Mouse (Mus musculus) E14TG2a.4 (cell line): ENCODE measurements around the gene Sgcd.

Experiments
- H3K27me3 ChIP-seq: 2 replicates; pipeline ENCODE4 v1.6.1; 2014; ENCODE audit warnings: low read length, control low read depth; ENCODE audit not compliant: insufficient read depth
- H3K36me3 ChIP-seq: 2 replicates; pipeline ENCODE4 v1.6.1; 2014; ENCODE audit warnings: low read length, control low read depth; ENCODE audit not compliant: insufficient read depth
- H3K4me1 ChIP-seq: replicated peaks from 2 replicates; pipeline ENCODE4 v1.6.1; 2014; ENCODE audit warnings: low read depth, low read length, control low read depth
- H3K4me3 ChIP-seq: replicated peaks from 2 replicates; pipeline ENCODE4 v1.5.1; 2014; ENCODE audit warnings: mild to moderate bottlenecking, low read length
- H3K9me3 ChIP-seq: 2 replicates; pipeline ENCODE4 v1.6.1; 2014; ENCODE audit warnings: low read length, control low read depth
- CTCF ChIP-seq: conservative IDR thresholded peaks from 2 replicates; pipeline ENCODE4 v1.5.1; 2014; ENCODE audit warnings: low read length
- NANOG ChIP-seq: IDR thresholded peaks from 2 replicates; pipeline ENCODE4 v1.6.1; 2014; ENCODE audit warnings: borderline replicate concordance, low read length, mixed read lengths
- POU5F1 ChIP-seq: IDR thresholded peaks from 2 replicates; pipeline ENCODE4 v1.6.1; 2014; ENCODE audit warnings: low read length, borderline replicate concordance

Gene Sgcd

DNA sequence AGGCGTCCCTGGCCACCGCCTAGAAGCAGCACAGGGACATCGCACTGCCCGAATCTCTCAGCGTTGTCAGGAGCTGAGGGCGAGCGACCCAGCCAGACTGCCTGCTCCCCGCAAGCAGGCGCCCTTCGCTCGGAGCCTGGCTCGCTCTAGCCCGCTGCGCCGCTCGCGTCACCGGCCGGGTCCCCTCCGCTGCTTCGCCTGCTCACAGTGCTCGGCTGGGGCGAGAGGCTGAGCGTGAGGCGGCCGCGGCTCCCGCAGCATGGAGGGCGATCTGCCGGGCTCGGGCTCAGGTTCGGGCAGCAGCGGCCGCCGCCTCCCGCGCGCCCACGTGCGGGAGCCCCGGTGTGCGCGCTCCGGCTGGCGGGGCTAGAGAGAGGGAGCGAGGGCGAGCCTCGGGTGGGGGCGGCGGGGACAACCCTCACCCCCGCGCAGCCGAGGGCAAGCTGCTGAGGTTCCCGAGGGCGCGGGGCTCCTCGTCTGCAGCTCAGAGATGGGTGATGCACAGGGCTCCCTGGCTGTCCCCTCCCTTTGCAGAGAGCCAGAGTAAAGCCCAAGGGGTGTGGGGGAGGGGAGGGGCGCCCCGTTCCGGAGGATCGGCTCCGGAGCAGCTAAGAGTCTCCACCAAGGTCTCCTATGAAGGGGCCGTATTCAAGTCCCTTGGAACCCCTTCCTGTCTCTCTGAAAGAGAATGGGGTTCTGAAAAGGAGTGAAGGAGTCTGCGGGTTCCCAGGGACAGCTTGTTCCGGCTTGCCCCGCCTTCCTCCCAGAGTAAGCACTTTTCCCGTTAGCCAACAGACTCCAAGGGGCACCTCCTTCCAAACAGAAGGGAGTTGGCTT is at the start of gene Sgcd:
Gene Sgcd (minus strand): TSS at position 273 of the 837 bp plus-strand sequence.
- Histone ChIP-seq H3K36me3 (no peaks in the 10 kb centered on the region), H3K4me1 (peaks cover 26% of the 10 kb centered on the region), H3K4me3 (peak within 1 kb of the TSS; percentile 85), H3K27me3 (peaks cover 62% of the 10 kb centered on the region), H3K9me3 (no peaks in the 10 kb centered on the region)
- no peak for TF ChIP-seq CTCF
- TF ChIP-seq POU5F1: no peak
- TF ChIP-seq NANOG: no peak

DNA sequence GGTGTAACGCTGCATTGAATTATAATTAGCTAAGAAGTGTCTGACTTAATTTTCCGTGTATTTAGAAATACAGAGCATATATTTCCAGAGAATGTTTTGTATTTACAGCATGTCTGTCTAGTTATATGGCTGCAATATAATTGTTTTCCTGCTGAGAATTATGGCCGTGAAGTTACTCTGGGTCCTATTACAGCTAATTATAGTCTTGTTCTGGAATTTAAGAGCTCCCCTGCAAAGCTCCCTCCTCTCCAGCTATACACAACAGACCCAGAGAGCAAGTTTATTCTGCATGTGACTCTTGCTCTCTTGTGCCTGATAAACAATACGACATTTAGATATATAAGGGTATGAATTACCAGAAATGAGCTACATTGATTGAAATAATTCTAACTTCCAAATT is 49.3 kb upstream of the Sgcd start:
- Histone ChIP-seq H3K4me1 (no peaks in the 10 kb centered on the region), H3K27me3 (no peaks in the 10 kb centered on the region), H3K9me3 (no peaks in the 10 kb centered on the region), H3K36me3 (no peaks in the 10 kb centered on the region), H3K4me3 (no peak overlapping the region)
- TF ChIP-seq POU5F1: no peak
- TF ChIP-seq CTCF: no peak
- no peak for TF ChIP-seq NANOG

DNA sequence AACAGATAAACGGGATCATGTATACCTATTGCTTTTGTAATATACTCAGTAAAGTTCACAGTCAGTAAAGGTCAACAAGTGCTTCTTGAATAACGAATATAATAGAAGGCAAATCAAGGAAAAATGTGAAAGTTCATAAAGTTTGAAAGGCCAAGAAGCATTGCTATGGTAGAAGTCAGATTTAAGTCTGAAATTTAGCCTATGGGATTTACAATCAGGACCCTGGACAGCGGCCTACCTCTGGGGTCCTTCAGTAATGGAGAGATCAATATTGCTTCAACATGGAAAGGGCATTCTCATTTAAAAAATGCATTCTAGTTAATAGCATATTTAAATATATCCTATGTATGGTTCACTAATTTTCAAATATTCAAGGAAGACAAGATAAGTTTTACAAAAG is 24.1 kb upstream of the Sgcd start:
- Histone ChIP-seq H3K4me3 (no peak overlapping the region), H3K27me3 (no peaks in the 10 kb centered on the region), H3K36me3 (no peaks in the 10 kb centered on the region), H3K4me1 (no peaks in the 10 kb centered on the region), H3K9me3 (no peaks in the 10 kb centered on the region)
- no peak for TF ChIP-seq NANOG

DNA sequence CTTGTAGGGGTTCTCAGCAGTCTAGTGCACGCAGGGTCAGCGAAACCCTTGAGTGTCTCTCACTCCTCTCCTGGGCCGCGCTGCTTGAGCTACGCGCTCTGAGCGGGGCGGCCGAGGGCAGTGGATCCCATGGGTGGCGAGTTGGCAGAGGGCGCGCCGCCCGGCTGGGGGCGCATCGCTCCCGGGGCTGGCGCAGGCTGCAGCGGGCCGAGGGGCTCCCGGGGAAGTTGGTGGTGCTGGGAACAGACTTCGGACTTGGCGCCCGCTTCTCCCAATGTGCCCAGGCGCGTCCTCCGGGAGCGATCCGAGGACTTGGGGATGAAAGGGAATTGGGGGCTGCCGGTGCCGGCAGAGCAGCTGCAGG is 454 bp downstream of the Sgcd start:
- H3K27me3 ChIP-seq: peaks cover 66% of the 10 kb centered on the region
- H3K36me3 ChIP-seq: no peaks in the 10 kb centered on the region
- TF ChIP-seq CTCF: no peak
- TF ChIP-seq NANOG: no peak
- no peak for TF ChIP-seq POU5F1
- H3K9me3 ChIP-seq: no peaks in the 10 kb centered on the region
- peaks cover 25% of the 10 kb centered on the region for H3K4me1 ChIP-seq
- H3K4me3 ChIP-seq: peak overlapping the region; percentile 85

DNA sequence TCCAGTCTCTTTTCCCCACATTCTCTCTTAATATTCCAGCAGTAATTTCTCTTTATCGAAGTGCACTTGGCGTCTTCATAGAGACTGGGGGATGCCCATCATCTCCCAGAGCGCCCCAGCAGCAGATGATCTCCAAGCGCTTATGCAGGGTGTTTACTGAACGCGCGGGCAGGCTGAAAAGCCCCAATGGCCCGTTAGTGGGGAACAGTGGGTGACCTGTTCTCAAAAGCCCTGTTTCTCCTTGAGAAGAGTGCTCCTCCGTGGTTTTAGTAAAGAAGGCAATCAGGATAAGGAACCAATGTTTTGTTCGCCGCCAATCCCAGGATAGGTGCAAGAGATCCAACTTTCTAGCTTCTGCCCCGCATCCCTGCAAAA is 889 bp downstream of the Sgcd start:
- Histone ChIP-seq H3K4me3 (peak overlapping the region; percentile 85), H3K27me3 (peaks cover 68% of the 10 kb centered on the region), H3K4me1 (peaks cover 22% of the 10 kb centered on the region), H3K9me3 (no peaks in the 10 kb centered on the region), H3K36me3 (no peaks in the 10 kb centered on the region)
- no peak for TF ChIP-seq NANOG
- no peak for TF ChIP-seq POU5F1
- TF ChIP-seq CTCF: no peak

DNA sequence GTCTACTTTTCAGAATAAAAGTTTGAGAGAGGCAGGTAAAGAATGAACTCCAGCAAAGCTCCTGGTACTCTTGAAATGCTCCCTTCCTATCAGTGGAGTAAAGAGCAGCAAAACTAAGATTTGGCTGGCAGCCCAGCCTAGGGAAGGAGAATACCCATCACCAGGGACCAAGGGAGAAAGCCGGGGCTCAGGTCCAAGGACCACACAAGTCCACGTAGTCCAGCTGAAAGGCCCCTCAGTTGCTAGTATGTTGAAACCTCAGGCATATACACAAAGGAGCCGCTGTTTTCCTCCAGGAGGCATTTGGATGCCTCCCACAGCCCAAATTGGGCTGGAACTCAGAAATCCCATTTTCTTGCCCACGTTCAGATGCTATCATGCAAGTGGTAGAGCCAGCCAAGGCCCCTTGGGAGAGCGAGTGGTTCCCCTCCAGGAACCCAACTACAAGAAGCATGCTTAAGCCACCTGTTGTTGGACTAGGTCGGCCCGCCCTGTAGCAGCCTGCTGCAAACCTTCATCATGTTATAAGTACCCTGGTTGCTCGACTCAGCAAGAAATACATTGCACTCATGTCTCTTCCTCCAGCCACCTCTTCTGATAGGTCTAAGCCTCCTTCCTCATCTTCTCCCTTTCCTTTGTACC is 1.4 kb downstream of the Sgcd start:
- H3K27me3 ChIP-seq: peaks cover 68% of the 10 kb centered on the region
- no peaks in the 10 kb centered on the region for H3K9me3 ChIP-seq
- H3K4me3 ChIP-seq: peak overlapping the region; percentile 85; the same call in 1 of the 2 replicates
- peaks cover 18% of the 10 kb centered on the region for H3K4me1 ChIP-seq
- TF ChIP-seq CTCF (no peak), NANOG (no peak), POU5F1 (no peak)
- H3K36me3 ChIP-seq: no peaks in the 10 kb centered on the region

DNA sequence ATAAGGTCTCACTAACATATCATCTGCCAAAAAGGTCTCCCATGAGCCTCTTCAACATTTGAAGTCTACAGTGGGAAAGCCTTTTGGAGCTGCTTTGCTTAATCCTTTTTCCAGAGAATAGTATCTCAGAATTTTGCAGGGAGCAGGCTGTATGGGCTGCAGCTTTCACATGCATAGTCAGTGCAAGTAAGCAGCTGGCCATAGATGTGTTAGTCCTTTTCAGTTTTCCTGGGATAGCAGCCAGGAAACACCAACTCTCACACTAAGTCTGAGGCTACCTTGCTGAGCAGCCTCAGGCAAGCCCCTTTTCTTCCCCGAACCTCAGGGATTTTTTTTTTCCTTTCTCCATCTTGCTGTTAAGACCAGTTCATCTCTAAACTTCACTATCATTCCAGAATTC is 6.6 kb downstream of the Sgcd start:
- H3K4me3 ChIP-seq: no peak overlapping the region
- 0 out of 2 replicates have a peak, but pooled peaks cover under 1% of the 10 kb centered on the region for H3K4me1 ChIP-seq
- H3K9me3 ChIP-seq: no peaks in the 10 kb centered on the region
- H3K36me3 ChIP-seq: no peaks in the 10 kb centered on the region
- no peak for TF ChIP-seq NANOG
- no peak for TF ChIP-seq CTCF
- no peak for TF ChIP-seq POU5F1
- peaks cover 28% of the 10 kb centered on the region for H3K27me3 ChIP-seq

DNA sequence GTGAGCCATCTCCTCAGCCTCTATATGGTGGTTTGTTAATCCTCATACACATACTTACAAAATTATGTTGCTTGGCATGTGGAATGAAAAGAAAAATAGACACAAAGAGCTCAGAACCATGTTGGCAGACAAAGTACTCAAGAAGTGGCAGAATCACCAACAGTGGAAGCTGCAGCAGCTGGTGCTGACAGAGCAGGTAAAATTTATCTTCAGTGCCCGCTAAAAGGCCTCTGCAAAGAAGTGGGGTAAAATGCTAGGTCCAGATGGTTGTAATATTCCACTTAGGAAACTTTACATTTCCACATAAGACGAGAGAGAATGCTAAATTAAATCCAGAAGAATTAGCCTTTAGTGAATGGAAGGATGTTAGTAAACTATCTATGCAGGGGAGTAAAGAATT is 7.7 kb downstream of the Sgcd start:
- Histone ChIP-seq H3K4me1 (no peaks in the 10 kb centered on the region), H3K36me3 (no peaks in the 10 kb centered on the region), H3K4me3 (no peak overlapping the region), H3K9me3 (no peaks in the 10 kb centered on the region), H3K27me3 (peaks cover 18% of the 10 kb centered on the region)
- TF ChIP-seq NANOG: no peak
- no peak for TF ChIP-seq CTCF
- TF ChIP-seq POU5F1: no peak

DNA sequence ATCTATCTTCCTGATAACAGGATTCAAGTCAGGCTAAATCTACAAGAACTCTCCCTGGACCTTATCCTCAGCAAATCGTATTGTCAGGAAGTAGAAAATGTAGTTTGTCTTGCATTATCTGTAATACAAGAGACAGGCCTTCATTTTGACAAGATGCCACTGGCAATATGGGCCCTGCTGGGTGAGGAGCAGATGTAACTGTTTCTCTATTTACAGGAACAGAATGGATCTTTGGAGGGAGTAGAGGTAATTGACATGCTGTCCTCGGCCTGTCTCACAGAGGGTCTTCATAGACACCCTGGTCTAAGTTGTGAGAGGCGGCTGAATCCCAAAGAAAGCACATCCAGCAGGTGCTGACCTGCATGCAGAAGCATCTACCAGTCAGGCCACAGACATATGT is 35.5 kb downstream of the Sgcd start:
- Histone ChIP-seq H3K27me3 (no peaks in the 10 kb centered on the region), H3K4me1 (no peaks in the 10 kb centered on the region), H3K36me3 (no peaks in the 10 kb centered on the region), H3K9me3 (no peaks in the 10 kb centered on the region), H3K4me3 (no peak overlapping the region)
- no peak for TF ChIP-seq CTCF
- TF ChIP-seq POU5F1: no peak
- TF ChIP-seq NANOG: no peak
